Mouse (Mus musculus): ENCODE results near the gene Man2a2. TPM values are rescaled to one million over a fixed set of nuclear protein-coding genes. Genes with fewer than 3 reads are reported as not detected.
"Not testable (repeated sequence)": the region's sequence is repeated elsewhere in the genome, so short reads cannot be mapped to it uniquely, and the experiment has no call there.

Man2a2 gene
- polyA plus RNA-seq, 1 experiment from 2014 or later, result 15.0 TPM

- under 1% methylated on average over 102 of the region's 102 CpGs for WGBS
- peaks cover 42% of the 10 kb centered on the region for H3K4me1 ChIP-seq (ENCODE audit: control insufficient read depth, insufficient read depth, low read length)
- no peaks in the 10 kb centered on the region for H3K9me3 ChIP-seq (replicated peaks; ENCODE audit: control insufficient read depth, low read length)
- H3K36me3 ChIP-seq (ENCODE audit: control insufficient read depth, insufficient read depth), result peaks cover 10% of the 10 kb centered on the region
- no peaks in the 10 kb centered on the region for H3K27me3 ChIP-seq (ENCODE audit: control insufficient read depth, insufficient read depth, low read length)
- peak overlapping the region; percentile 90 for H3K4me3 ChIP-seq (ENCODE audit: low read length)
- ATAC-seq (replicated peaks; ENCODE audit: extremely low read depth, insufficient read depth, low FRiP score), result peak; percentile 50
- peak overlapping the region; percentile 97 for H3K4me2 ChIP-seq (ENCODE audit: low read depth, low read length)
- peak overlapping the region; percentile 89 for H3K27ac ChIP-seq (ENCODE audit: low read length)
- H3K9ac ChIP-seq (ENCODE audit: low read length), result peak overlapping the region; percentile 98
Observed at GRCm38 (mm10) chr7:80401860-80402641, 30.9 kb upstream of the Man2a2 start.

- no peaks in the 10 kb centered on the region for H3K9me3 ChIP-seq (replicated peaks; ENCODE audit: control insufficient read depth, low read length)
- 22% methylated on average over 5 of the region's 5 CpGs for WGBS
- no peaks in the 10 kb centered on the region for H3K27me3 ChIP-seq (ENCODE audit: control insufficient read depth, insufficient read depth, low read length)
- peaks cover 42% of the 10 kb centered on the region for H3K4me1 ChIP-seq (ENCODE audit: control insufficient read depth, insufficient read depth, low read length)
- peaks cover 17% of the 10 kb centered on the region for H3K36me3 ChIP-seq (ENCODE audit: control insufficient read depth, insufficient read depth)
- peak overlapping the region; percentile 89 for H3K27ac ChIP-seq (ENCODE audit: low read length)
- peak overlapping the region; percentile 90 for H3K4me3 ChIP-seq (ENCODE audit: low read length)
- peak overlapping the region; percentile 97 for H3K4me2 ChIP-seq (ENCODE audit: low read depth, low read length)
- peak overlapping the region; percentile 98 for H3K9ac ChIP-seq (ENCODE audit: low read length)
- no peak for ATAC-seq (replicated peaks; ENCODE audit: extremely low read depth, insufficient read depth, low FRiP score)
Observed at GRCm38 (mm10) chr7:80401041-80401859, 30.1 kb upstream of the Man2a2 start.

- Histone ChIP-seq H3K4me1 (ENCODE audit: control insufficient read depth, insufficient read depth, low read length) (peaks cover 42% of the 10 kb centered on the region), H3K4me3 (ENCODE audit: low read length) (peak overlapping the region; percentile 90), H3K9me3 (replicated peaks; ENCODE audit: control insufficient read depth, low read length) (no peaks in the 10 kb centered on the region), H3K27me3 (ENCODE audit: control insufficient read depth, insufficient read depth, low read length) (no peaks in the 10 kb centered on the region), H3K9ac (ENCODE audit: low read length) (peak overlapping the region; percentile 62), H3K4me2 (ENCODE audit: low read depth, low read length) (peak overlapping the region; percentile 97), H3K27ac (ENCODE audit: low read length) (peak overlapping the region; percentile 46; the same call in 1 of the 2 replicates), H3K36me3 (ENCODE audit: control insufficient read depth, insufficient read depth) (peaks cover 22% of the 10 kb centered on the region)
- WGBS, result 51% methylated on average over 6 of the region's 6 CpGs
- ATAC-seq (replicated peaks; ENCODE audit: extremely low read depth, insufficient read depth, low FRiP score), result no peak
Observed at GRCm38 (mm10) chr7:80400571-80400970, 29.4 kb upstream of the Man2a2 start.

- 47% methylated on average over 5 of the region's 5 CpGs for WGBS
- peaks cover 42% of the 10 kb centered on the region for H3K4me1 ChIP-seq (ENCODE audit: control insufficient read depth, insufficient read depth, low read length)
- peak overlapping the region; percentile 62 for H3K9ac ChIP-seq (ENCODE audit: low read length)
- no peaks in the 10 kb centered on the region for H3K9me3 ChIP-seq (replicated peaks; ENCODE audit: control insufficient read depth, low read length)
- peak overlapping the region; percentile 90; the same call in 1 of the 2 replicates for H3K4me3 ChIP-seq (ENCODE audit: low read length)
- peaks cover 26% of the 10 kb centered on the region for H3K36me3 ChIP-seq (ENCODE audit: control insufficient read depth, insufficient read depth)
- H3K27ac ChIP-seq (ENCODE audit: low read length), result no peak overlapping the region
- H3K27me3 ChIP-seq (ENCODE audit: control insufficient read depth, insufficient read depth, low read length), result no peaks in the 10 kb centered on the region
- H3K4me2 ChIP-seq (ENCODE audit: low read depth, low read length), result peak overlapping the region; percentile 97
- no peak for ATAC-seq (replicated peaks; ENCODE audit: extremely low read depth, insufficient read depth, low FRiP score)
Observed at GRCm38 (mm10) chr7:80400099-80400498, 28.9 kb upstream of the Man2a2 start.

GRCm38 (mm10) chr7:80398654-80399444, 27.7 kb upstream of the Man2a2 start:
- no peak for ATAC-seq (replicated peaks; ENCODE audit: extremely low read depth, insufficient read depth, low FRiP score)
- Histone ChIP-seq H3K4me2 (ENCODE audit: low read depth, low read length) (no peak overlapping the region), H3K36me3 (ENCODE audit: control insufficient read depth, insufficient read depth) (peaks cover 36% of the 10 kb centered on the region), H3K27ac (ENCODE audit: low read length) (no peak overlapping the region), H3K4me3 (ENCODE audit: low read length) (no peak overlapping the region), H3K9me3 (replicated peaks; ENCODE audit: control insufficient read depth, low read length) (no peaks in the 10 kb centered on the region), H3K9ac (ENCODE audit: low read length) (peak overlapping the region; percentile 26; the same call in 1 of the 2 replicates), H3K27me3 (ENCODE audit: control insufficient read depth, insufficient read depth, low read length) (no peaks in the 10 kb centered on the region), H3K4me1 (ENCODE audit: control insufficient read depth, insufficient read depth, low read length) (peaks cover 39% of the 10 kb centered on the region)
- WGBS, result 78% methylated on average over 9 of the region's 9 CpGs

- Histone ChIP-seq H3K36me3 (ENCODE audit: control insufficient read depth, insufficient read depth) (peaks cover 45% of the 10 kb centered on the region), H3K27me3 (ENCODE audit: control insufficient read depth, insufficient read depth, low read length) (no peaks in the 10 kb centered on the region), H3K9ac (ENCODE audit: low read length) (no peak overlapping the region), H3K4me2 (ENCODE audit: low read depth, low read length) (no peak overlapping the region), H3K9me3 (replicated peaks; ENCODE audit: control insufficient read depth, low read length) (no peaks in the 10 kb centered on the region), H3K4me1 (ENCODE audit: control insufficient read depth, insufficient read depth, low read length) (peaks cover 31% of the 10 kb centered on the region), H3K4me3 (ENCODE audit: low read length) (no peak overlapping the region), H3K27ac (ENCODE audit: low read length) (no peak overlapping the region)
- WGBS, result 95% methylated on average over 9 of the region's 9 CpGs
- no peak for ATAC-seq (replicated peaks; ENCODE audit: extremely low read depth, insufficient read depth, low FRiP score)
Observed at GRCm38 (mm10) chr7:80397986-80398385, 26.8 kb upstream of the Man2a2 start.

- peaks cover 60% of the 10 kb centered on the region for H3K36me3 ChIP-seq (ENCODE audit: control insufficient read depth, insufficient read depth)
Observed at GRCm38 (mm10) chr7:80396427-80396826, 25.3 kb upstream of the Man2a2 start.

GRCm38 (mm10) chr7:80394600-80394999, 23.4 kb upstream of the Man2a2 start:
- Histone ChIP-seq H3K4me1 (ENCODE audit: control insufficient read depth, insufficient read depth, low read length) (peaks cover 9% of the 10 kb centered on the region), H3K27ac (ENCODE audit: low read length) (no peak overlapping the region), H3K9ac (ENCODE audit: low read length) (no peak overlapping the region), H3K9me3 (replicated peaks; ENCODE audit: control insufficient read depth, low read length) (no peaks in the 10 kb centered on the region), H3K4me3 (ENCODE audit: low read length) (no peak overlapping the region), H3K27me3 (ENCODE audit: control insufficient read depth, insufficient read depth, low read length) (no peaks in the 10 kb centered on the region), H3K4me2 (ENCODE audit: low read depth, low read length) (no peak overlapping the region), H3K36me3 (ENCODE audit: control insufficient read depth, insufficient read depth) (peaks cover 70% of the 10 kb centered on the region)
- no peak for ATAC-seq (replicated peaks; ENCODE audit: extremely low read depth, insufficient read depth, low FRiP score)
- 88% methylated on average over 4 of the region's 4 CpGs for WGBS

More at GRCm38 (mm10) chr7:80396427-80396826, 25.3 kb upstream of the Man2a2 start:
- not testable (repeated sequence) for H3K9me3 ChIP-seq (replicated peaks; ENCODE audit: control insufficient read depth, low read length); ATAC-seq (replicated peaks; ENCODE audit: extremely low read depth, insufficient read depth, low FRiP score); H3K4me3 ChIP-seq (ENCODE audit: low read length); H3K9ac ChIP-seq (ENCODE audit: low read length); H3K27me3 ChIP-seq (ENCODE audit: control insufficient read depth, insufficient read depth, low read length); H3K27ac ChIP-seq (ENCODE audit: low read length); H3K4me2 ChIP-seq (ENCODE audit: low read depth, low read length)
- H3K4me1 ChIP-seq (ENCODE audit: control insufficient read depth, insufficient read depth, low read length), result peaks cover 27% of the 10 kb centered on the region
- WGBS, result 79% methylated on average over 4 of the region's 4 CpGs
